In the genomic region with DNA sequence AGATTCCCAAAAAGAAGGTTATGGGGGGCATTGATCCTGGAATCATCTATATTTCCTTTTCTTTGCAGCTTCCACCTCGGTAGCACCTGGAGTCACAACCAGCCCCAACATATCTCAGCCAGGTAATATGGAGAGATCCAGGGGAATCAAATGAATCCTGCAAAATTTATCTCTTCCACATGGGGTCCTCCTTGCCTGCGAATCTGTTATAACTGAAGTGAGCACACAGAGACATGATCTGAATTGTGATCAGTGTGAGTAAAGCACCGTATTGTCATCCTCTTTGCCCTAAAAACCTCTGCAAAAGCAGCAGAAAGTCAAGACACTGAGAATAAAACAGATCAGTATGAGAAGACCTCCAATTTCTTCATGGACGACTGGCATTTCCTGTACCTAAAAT, we compare ENCODE assay signal across 27 mouse cellular contexts.
DNase-seq lines count a peak whose midpoint lies in the region; ATAC-seq and TF ChIP-seq lines count a peak whose summit lies in the region.
"Had no signal": no experiment of that assay in that cellular context is flagged by ENCODE, and none has a peak within 500 bp of the region (broad histone marks: within the 10 kb centered on the region; RNA-seq: fewer than 3 reads in every experiment).

No protein-coding gene starts in this region.

- 72% methylated on average over 4 of the region's 4 CpGs for WGBS in hindbrain, postnatal 0 days
- 88% methylated on average over 4 of the region's 4 CpGs for WGBS in hindbrain, embryonic 10.5 days

- no peaks in the 10 kb centered on the region for H3K9me3 ChIP-seq in hindbrain, postnatal 0 days (ENCODE audit: low read length)
- H3K9me3 ChIP-seq in hindbrain, embryonic 10.5 days, result no peaks in the 10 kb centered on the region
- H3K9me3 ChIP-seq: embryonic facial prominence, embryonic 10.5 days; embryonic facial prominence, embryonic 13.5 days; forebrain, embryonic 12.5 days; hindbrain, embryonic 13.5 days had no signal

- DNase-seq in cerebellum, postnatal 10 days, result peak; percentile 7 to 10
- DNase-seq in hindbrain, postnatal 0 days (ENCODE audit: low spot score), result peak; percentile 60
- DNase-seq in hindbrain, embryonic 10.5 days (ENCODE audit: low spot score), result no peak
- no peak for DNase-seq in left cerebral cortex, adult 2 months (ENCODE audit: extremely low spot score in 1 of 2, low spot score in 2 of 2)
- DNase-seq in left cerebral cortex, postnatal 36 days (ENCODE audit: low spot score in 2 of 2), result no peak
- DNase-seq in brain, adult 2 months (ENCODE audit: low read depth, low spot score), result peak; percentile 8
- DNase-seq in adrenal gland, adult (ENCODE audit: inconsistent age in 2 of 2, low spot score in 1 of 2), result no peak
- DNase-seq: adrenal gland, postnatal 10 days; adrenal gland, postnatal 36 days; cerebellum, adult 18-20 months; cerebellum, adult 9-10 months; cerebellum, postnatal 25 days; embryo, embryonic 11 days; gastrocnemius, postnatal 10 days; gastrocnemius, postnatal 36 days had no signal

- intact Hi-C loops in left cerebral cortex, adult 2 months (cut with DNase I), result no loop called here
- intact Hi-C loops in left cerebral cortex, postnatal 36 days (cut with DNase I), result no loop called here

- ATAC-seq in cerebellum, adult (ENCODE audit: insufficient number of reproducible peaks, low FRiP score, low TSS enrichment), result no peak
- no peak for ATAC-seq in hindbrain, postnatal 0 days
- ATAC-seq: activated CD4-positive, CD25-positive, alpha-beta regulatory T cell, adult 4 months; forebrain, embryonic 16.5 days; hindbrain, embryonic 16.5 days; inflammation-experienced regulatory T-cells, adult 6 months; intestine, embryonic 16.5 days had no signal

- H3K27me3 ChIP-seq in hindbrain, postnatal 0 days (ENCODE audit: insufficient read depth, low read length), result no peaks in the 10 kb centered on the region
- no peaks in the 10 kb centered on the region for H3K27me3 ChIP-seq in hindbrain, embryonic 10.5 days (ENCODE audit: insufficient read depth, poor library complexity, severe bottlenecking)
- H3K27me3 ChIP-seq: embryonic facial prominence, embryonic 13.5 days; forebrain, embryonic 12.5 days; hindbrain, embryonic 13.5 days had no signal

- H3K9ac ChIP-seq in hindbrain, postnatal 0 days (replicated peaks; ENCODE audit: low read length), result no peak overlapping the region
- H3K9ac ChIP-seq: embryonic facial prominence, embryonic 13.5 days; forebrain, embryonic 12.5 days; hindbrain, embryonic 13.5 days had no signal

- H3K4me3 ChIP-seq in hindbrain, postnatal 0 days (ENCODE audit: low read length), result no peak overlapping the region
- H3K4me3 ChIP-seq in hindbrain, embryonic 10.5 days, result no peak overlapping the region
- H3K4me3 ChIP-seq in left cerebral cortex, adult 2 months, result no peak overlapping the region
- H3K4me3 ChIP-seq: embryonic facial prominence, embryonic 10.5 days; embryonic facial prominence, embryonic 13.5 days; erythroblast, embryonic 14.5 days; forebrain, embryonic 12.5 days; hindbrain, embryonic 13.5 days had no signal

- no peaks in the 10 kb centered on the region for H3K36me3 ChIP-seq in hindbrain, postnatal 0 days (ENCODE audit: insufficient read depth, low read length)
- H3K36me3 ChIP-seq in hindbrain, embryonic 10.5 days, result no peaks in the 10 kb centered on the region
- H3K36me3 ChIP-seq: embryonic facial prominence, embryonic 10.5 days; embryonic facial prominence, embryonic 13.5 days; forebrain, embryonic 12.5 days; hindbrain, embryonic 13.5 days had no signal

- no peaks in the 10 kb centered on the region for H3K4me1 ChIP-seq in hindbrain, postnatal 0 days (ENCODE audit: insufficient read depth, low read length)
- no peaks in the 10 kb centered on the region for H3K4me1 ChIP-seq in hindbrain, embryonic 10.5 days (replicated peaks)
- H3K4me1 ChIP-seq: embryonic facial prominence, embryonic 10.5 days; embryonic facial prominence, embryonic 13.5 days; forebrain, embryonic 12.5 days had no signal

- peak; percentile 51 for TF ChIP-seq CTCF in hindbrain, postnatal 0 days (IDR thresholded peaks at IDR 0.05; ENCODE audit: low read depth)
- peak; percentile 16 for TF ChIP-seq CTCF in left cerebral cortex, adult 2 months (IDR thresholded peaks at IDR 0.05)

- H3K27ac ChIP-seq in hindbrain, postnatal 0 days, result no peak overlapping the region
- H3K27ac ChIP-seq in hindbrain, embryonic 10.5 days, result no peak overlapping the region
- no peak overlapping the region for H3K27ac ChIP-seq in left cerebral cortex, adult 2 months
- H3K27ac ChIP-seq: embryonic facial prominence, embryonic 10.5 days; embryonic facial prominence, embryonic 13.5 days; forebrain, embryonic 12.5 days; hindbrain, embryonic 13.5 days had no signal

- no peak overlapping the region for H3K4me2 ChIP-seq in hindbrain, postnatal 0 days (ENCODE audit: low read depth, low read length)
- H3K4me2 ChIP-seq: embryonic facial prominence, embryonic 13.5 days; forebrain, embryonic 12.5 days; heart, embryonic 11.5 days; hindbrain, embryonic 13.5 days had no signal

Comparison
In these comparisons a context has a peak if more than half of its experiments do, and no peak if none do; other contexts are left out.
1. DNase-seq: peak in cerebellum, postnatal 10 days (2 of 2), hindbrain, postnatal 0 days (single experiment) and brain, adult 2 months (single experiment); none in hindbrain, embryonic 10.5 days (single experiment), left cerebral cortex, adult 2 months (0 of 2), left cerebral cortex, postnatal 36 days (0 of 2) and adrenal gland, adult (0 of 2).